Mouse (Mus musculus) intestine, postnatal 0 days (tissue): ENCODE measurements at regions not wholly inside any gene's neighbourhood (a gene's known extent, or its start where the extent isn't known, plus 50 kb on each side); places are given as distances from the start of the nearest gene placed in this dataset. TPM values are rescaled to one million over a fixed set of nuclear protein-coding genes. Genes with fewer than 3 reads are reported as not detected.

Experiments
- ATAC-seq: fragments of 200-750 bp; cut with Nextera tagmentation; 2 replicates; pipeline ENCODE4 v1.8.0; 2017; ENCODE audit warnings: mild to moderate bottlenecking, moderate TSS enrichment, moderate library complexity
- H3K27ac ChIP-seq: fragments of 300-500 bp; sonication (generic); 2 replicates; pipeline ENCODE4 v1.5.1; 2014; ENCODE audit warnings: mild to moderate bottlenecking, low read depth, low read length, moderate library complexity
- H3K27me3 ChIP-seq: fragments of 300-500 bp; sonication (generic); replicated peaks from 2 replicates; pipeline ENCODE4 v1.6.1; 2014; ENCODE audit warnings: low read length, mixed read lengths; ENCODE audit not compliant: control insufficient read depth, insufficient read depth
- H3K36me3 ChIP-seq: fragments of 300-500 bp; sonication (generic); 2 replicates; pipeline ENCODE4 v1.6.1; 2014; ENCODE audit warnings: mild to moderate bottlenecking, moderate library complexity; ENCODE audit not compliant: control insufficient read depth, insufficient read depth
- H3K4me1 ChIP-seq: fragments of 300-500 bp; sonication (generic); replicated peaks from 2 replicates; pipeline ENCODE4 v1.6.1; 2014; ENCODE audit warnings: antibody characterized with exemption, low read length, mixed read lengths; ENCODE audit not compliant: control insufficient read depth, insufficient read depth
- H3K4me2 ChIP-seq: fragments of 300-500 bp; sonication (generic); replicated peaks from 2 replicates; pipeline ENCODE4 v1.6.1; 2014; ENCODE audit warnings: low read depth, mild to moderate bottlenecking, moderate library complexity
- H3K4me3 ChIP-seq: fragments of 300-500 bp; sonication (generic); 2 replicates; pipeline ENCODE4 v1.5.1; 2014; ENCODE audit warnings: low read depth, low read length
- H3K9ac ChIP-seq: fragments of 300-500 bp; sonication (generic); 2 replicates; pipeline ENCODE4 v1.6.1; 2014; ENCODE audit warnings: mild to moderate bottlenecking, low read depth, low read length
- H3K9me3 ChIP-seq: fragments of 300-500 bp; sonication (generic); 2 replicates; pipeline ENCODE4 v1.6.1; 2016; ENCODE audit warnings: mixed run types; ENCODE audit not compliant: control insufficient read depth
- CTCF ChIP-seq: sonication (generic); IDR thresholded peaks from 2 replicates; pipeline ENCODE4 v1.5.1; 2016; ENCODE audit warnings: low read depth, mild to moderate bottlenecking, control low read depth, antibody characterized with exemption, moderate library complexity
- WGBS: fragments of 180-500 bp; shearing (Covaris S2); extraction: QIAGEN DNeasy Blood & Tissue Kit; methylation state at CpG from one replicate; pipeline ENCODE4 v1.1.7; 2014; 5-methylcytosine and 5-hydroxymethylcytosine counted together
- microRNA-seq: library from miRNA; unstranded; fragments of <30 nt; microRNA quantifications from one replicate; pipeline ENCODE4, GENCODE M21; 2016

DNA sequence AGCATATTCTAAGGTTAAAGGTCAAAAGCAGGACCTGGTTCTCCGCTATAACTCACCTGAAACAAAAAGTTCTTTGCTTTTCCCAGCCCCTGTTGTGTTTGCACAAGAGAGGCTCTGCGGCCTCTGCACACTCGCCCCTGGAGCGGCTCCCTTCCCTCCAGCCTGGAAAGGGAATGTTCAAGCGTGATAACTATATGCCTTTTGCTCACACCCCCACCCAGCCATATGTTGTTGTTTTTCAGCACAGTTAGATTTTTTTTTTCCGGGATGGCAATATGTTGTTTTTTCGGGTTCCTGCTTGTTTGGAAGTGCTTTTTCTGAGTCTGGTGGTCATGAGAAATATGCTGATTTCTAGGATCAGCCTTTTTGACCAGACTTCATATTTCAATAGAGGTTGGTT, 100.6 kb upstream of the Cypt12 start:
- H3K36me3 ChIP-seq, result no peaks in the 10 kb centered on the region
- no peaks in the 10 kb centered on the region for H3K9me3 ChIP-seq
- no peak for TF ChIP-seq CTCF
- H3K4me2 ChIP-seq, result no peak overlapping the region
- WGBS, result 49% methylated on average over 7 of the region's 7 CpGs
- no peak overlapping the region for H3K4me3 ChIP-seq
- ATAC-seq, result no peak
- no peaks in the 10 kb centered on the region for H3K27me3 ChIP-seq
- H3K9ac ChIP-seq, result no peak overlapping the region
- no peaks in the 10 kb centered on the region for H3K4me1 ChIP-seq
- no peak overlapping the region for H3K27ac ChIP-seq

GRCm38 (mm10) chr3:17848181-17848580, 100.0 kb upstream of the Cypt12 start:
- H3K27ac ChIP-seq, result no peak overlapping the region
- no peak overlapping the region for H3K4me3 ChIP-seq
- no peaks in the 10 kb centered on the region for H3K9me3 ChIP-seq
- peak; percentile 69 for TF ChIP-seq CTCF
- H3K4me1 ChIP-seq, result no peaks in the 10 kb centered on the region
- no peak overlapping the region for H3K4me2 ChIP-seq
- H3K36me3 ChIP-seq, result no peaks in the 10 kb centered on the region
- H3K9ac ChIP-seq, result no peak overlapping the region
- H3K27me3 ChIP-seq, result no peaks in the 10 kb centered on the region
- no peak for ATAC-seq

GRCm38 (mm10) chr3:17862367-17862766, 85.8 kb upstream of the Cypt12 start:
- WGBS, result 83% methylated on average over 3 of the region's 3 CpGs
- no peaks in the 10 kb centered on the region for H3K4me1 ChIP-seq
- no peak overlapping the region for H3K4me3 ChIP-seq
- H3K4me2 ChIP-seq, result no peak overlapping the region
- H3K27ac ChIP-seq, result no peak overlapping the region
- H3K27me3 ChIP-seq, result no peaks in the 10 kb centered on the region
- no peaks in the 10 kb centered on the region for H3K36me3 ChIP-seq
- TF ChIP-seq CTCF, result no peak
- H3K9ac ChIP-seq, result no peak overlapping the region
- H3K9me3 ChIP-seq, result no peaks in the 10 kb centered on the region
- ATAC-seq, result no peak

GRCm38 (mm10) chr3:17865112-17865511, 83.1 kb upstream of the Cypt12 start:
- H3K9ac ChIP-seq, result no peak overlapping the region
- no peaks in the 10 kb centered on the region for H3K36me3 ChIP-seq
- no peak overlapping the region for H3K4me3 ChIP-seq
- no peaks in the 10 kb centered on the region for H3K27me3 ChIP-seq
- ATAC-seq, result no peak
- WGBS, result 78% methylated on average over 4 of the region's 4 CpGs
- no peak overlapping the region for H3K4me2 ChIP-seq
- H3K27ac ChIP-seq, result no peak overlapping the region
- H3K4me1 ChIP-seq, result no peaks in the 10 kb centered on the region
- no peaks in the 10 kb centered on the region for H3K9me3 ChIP-seq
- no peak for TF ChIP-seq CTCF

DNA sequence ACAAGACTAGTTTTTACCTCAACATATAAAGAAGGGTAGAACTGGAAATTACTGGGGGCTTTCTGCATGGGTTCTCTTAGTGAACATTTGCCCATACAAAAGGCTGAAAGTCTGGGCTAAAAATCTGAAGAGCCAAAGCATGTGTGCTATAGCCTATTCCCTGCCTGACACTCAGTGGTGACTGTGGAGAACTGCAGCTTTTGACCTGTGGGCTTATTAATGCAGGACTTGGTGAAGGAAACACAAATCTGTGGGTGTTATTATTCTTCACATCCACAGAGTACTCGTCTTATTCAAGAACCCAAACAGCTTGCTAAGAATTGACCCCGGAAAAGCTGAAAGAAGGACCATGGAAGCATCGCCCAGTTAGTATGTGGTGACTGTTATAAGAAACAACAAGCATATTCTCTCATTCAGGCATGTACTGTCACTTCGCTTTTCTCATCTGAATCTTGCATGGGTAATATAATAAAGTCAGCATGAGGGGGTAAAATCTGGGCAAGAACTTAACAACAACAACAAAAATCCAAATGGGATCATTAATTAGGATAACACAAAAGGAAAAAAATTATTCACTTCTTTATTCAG, 77.2 kb upstream of the Cypt12 start:
- TF ChIP-seq CTCF, result peak; percentile 63
- H3K9me3 ChIP-seq, result no peaks in the 10 kb centered on the region
- no peak overlapping the region for H3K27ac ChIP-seq
- no peaks in the 10 kb centered on the region for H3K27me3 ChIP-seq
- no peak overlapping the region for H3K4me3 ChIP-seq
- H3K36me3 ChIP-seq, result no peaks in the 10 kb centered on the region
- no peak for ATAC-seq
- WGBS, result 48% methylated on average over 4 of the region's 4 CpGs
- H3K9ac ChIP-seq, result no peak overlapping the region
- no peak overlapping the region for H3K4me2 ChIP-seq
- no peaks in the 10 kb centered on the region for H3K4me1 ChIP-seq

DNA sequence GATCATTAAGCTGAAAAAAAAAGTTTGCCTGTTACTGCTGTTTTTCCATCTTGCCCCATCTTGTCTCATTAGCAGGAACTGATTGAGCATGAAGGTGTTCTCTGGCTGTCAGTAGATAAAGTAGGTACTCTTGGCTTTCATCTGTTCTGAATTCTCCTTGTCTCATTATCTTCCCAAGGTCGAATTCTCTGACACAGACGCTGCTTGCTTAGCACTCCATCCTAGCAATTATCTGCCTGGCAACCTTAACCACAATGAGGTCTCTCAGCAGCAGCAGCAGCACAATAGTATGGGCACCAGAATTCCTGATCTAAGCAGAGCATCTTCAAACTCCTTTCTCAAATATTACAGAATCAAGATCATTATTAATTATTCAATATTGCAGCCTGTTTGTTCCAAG, 52.3 kb upstream of the Cypt12 start:
- Histone ChIP-seq H3K9ac (no peak overlapping the region), H3K36me3 (no peaks in the 10 kb centered on the region), H3K4me1 (no peaks in the 10 kb centered on the region), H3K4me3 (no peak overlapping the region), H3K4me2 (no peak overlapping the region), H3K27me3 (no peaks in the 10 kb centered on the region), H3K9me3 (no peaks in the 10 kb centered on the region), H3K27ac (no peak overlapping the region)
- WGBS, result 27% methylated on average over 2 of the region's 2 CpGs
- no peak for ATAC-seq
- TF ChIP-seq CTCF, result no peak

- Histone ChIP-seq H3K4me3 (no peak overlapping the region), H3K27ac (no peak overlapping the region), H3K9ac (no peak overlapping the region), H3K36me3 (no peaks in the 10 kb centered on the region), H3K4me1 (no peaks in the 10 kb centered on the region), H3K27me3 (no peaks in the 10 kb centered on the region), H3K9me3 (no peaks in the 10 kb centered on the region), H3K4me2 (no peak overlapping the region)
- no peak for ATAC-seq
- no peak for TF ChIP-seq CTCF
- 85% methylated on average over 4 of the region's 4 CpGs for WGBS
These were observed 51.5 kb upstream of the Cypt12 start for GRCm38 (mm10) chr3:17896756-17897155.

Small RNA genes in the stretch of these regions (microRNA-seq; reads per million reads assigned to microRNA genes)
- not detected for gene Mir124a-2
